Mouse (Mus musculus) ES-Bruce4 (cell line): ENCODE measurements around the gene Csad. TPM values are rescaled to one million over a fixed set of nuclear protein-coding genes. Genes with fewer than 3 reads are reported as not detected.
"Not testable (repeated sequence)": the region's sequence is repeated elsewhere in the genome, so short reads cannot be mapped to it uniquely, and the experiment has no call there.

Source experiments
- H3K27ac ChIP-seq: 2 replicates; pipeline ENCODE4 v1.5.1; 2012; ENCODE audit warnings: low read length, inconsistent platforms; ENCODE audit not compliant: insufficient read depth
- H3K27me3 ChIP-seq: 2 replicates; pipeline ENCODE4 v1.6.1; 2012; ENCODE audit warnings: mild to moderate bottlenecking, low read length, inconsistent platforms; ENCODE audit not compliant: control insufficient read depth, poor library complexity, insufficient read depth, severe bottlenecking
- H3K36me3 ChIP-seq: 2 replicates; pipeline ENCODE4 v1.6.1; 2012; ENCODE audit warnings: inconsistent platforms, mild to moderate bottlenecking, low read length, moderate library complexity; ENCODE audit not compliant: control insufficient read depth, poor library complexity, insufficient read depth, severe bottlenecking
- H3K4me1 ChIP-seq: one replicate; pipeline ENCODE4 v1.8.1; 2011; ENCODE audit warnings: low read length; ENCODE audit not compliant: control insufficient read depth, insufficient read depth
- H3K4me3 ChIP-seq: 2 replicates; pipeline ENCODE4 v1.5.1; 2011; ENCODE audit warnings: low read depth, mild to moderate bottlenecking, low read length
- H3K9ac ChIP-seq: 2 replicates; pipeline ENCODE4 v1.6.1; 2012; ENCODE audit warnings: low read depth, mild to moderate bottlenecking, inconsistent platforms; ENCODE audit not compliant: poor library complexity, severe bottlenecking
- H3K9me3 ChIP-seq: replicated peaks from 2 replicates; pipeline ENCODE4 v1.6.1; 2012; ENCODE audit warnings: mild to moderate bottlenecking, low read length, inconsistent platforms; ENCODE audit not compliant: control insufficient read depth, poor library complexity, insufficient read depth, severe bottlenecking
- CTCF ChIP-seq: IDR thresholded peaks from one replicate; pipeline ENCODE4 v1.8.1; 2011; ENCODE audit warnings: low read depth, low read length
- EP300 ChIP-seq: IDR thresholded peaks from 2 replicates; pipeline ENCODE4 v1.6.1; 2011; ENCODE audit warnings: low read depth, low read length; ENCODE audit not compliant: insufficient read depth
- POLR2A ChIP-seq: IDR thresholded peaks from one replicate; pipeline ENCODE4 v1.8.1; 2011; ENCODE audit warnings: low read length; ENCODE audit not compliant: insufficient read depth
- polyA plus RNA-seq: library from polyadenylated mRNA; stranded (reverse); fragments of >200 nt; gene quantifications from 2 replicates; pipeline ENCODE4 v1.2.4, GENCODE M21; 2011; ENCODE audit warnings: low read depth; ENCODE audit not compliant: missing spikeins, insufficient read depth, insufficient read length

Gene Csad
- polyA plus RNA-seq, 1 experiment: 17.8 TPM

DNA sequence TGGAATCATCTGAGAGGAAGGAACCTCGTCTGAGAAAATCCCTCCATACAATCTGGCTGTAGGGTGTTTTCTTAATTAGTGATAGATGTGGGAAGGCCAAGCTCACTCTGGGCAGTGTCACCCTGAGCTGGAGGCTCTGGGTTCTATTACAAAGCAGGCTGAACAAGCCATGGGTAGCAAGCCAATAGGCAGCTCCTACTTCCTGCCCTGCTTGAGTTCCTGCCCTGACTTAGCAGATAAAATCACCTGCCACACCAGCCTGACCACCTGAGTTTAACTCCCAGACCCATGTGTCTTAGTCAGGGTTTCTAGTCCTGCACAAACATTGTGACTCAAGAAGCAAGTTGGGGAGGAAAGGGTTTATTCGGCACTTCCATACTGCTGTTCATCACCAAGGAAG lies 35.5 kb downstream of the Csad start:
- TF ChIP-seq POLR2A (no peak), EP300 (no peak), CTCF (no peak)
- H3K9me3 ChIP-seq: no peaks in the 10 kb centered on the region
- no peaks in the 10 kb centered on the region for H3K4me1 ChIP-seq
- no peaks in the 10 kb centered on the region for H3K27me3 ChIP-seq
- no peak overlapping the region for H3K9ac ChIP-seq
- H3K4me3 ChIP-seq: no peak overlapping the region
- H3K36me3 ChIP-seq: no peaks in the 10 kb centered on the region
- H3K27ac ChIP-seq: no peak overlapping the region

DNA sequence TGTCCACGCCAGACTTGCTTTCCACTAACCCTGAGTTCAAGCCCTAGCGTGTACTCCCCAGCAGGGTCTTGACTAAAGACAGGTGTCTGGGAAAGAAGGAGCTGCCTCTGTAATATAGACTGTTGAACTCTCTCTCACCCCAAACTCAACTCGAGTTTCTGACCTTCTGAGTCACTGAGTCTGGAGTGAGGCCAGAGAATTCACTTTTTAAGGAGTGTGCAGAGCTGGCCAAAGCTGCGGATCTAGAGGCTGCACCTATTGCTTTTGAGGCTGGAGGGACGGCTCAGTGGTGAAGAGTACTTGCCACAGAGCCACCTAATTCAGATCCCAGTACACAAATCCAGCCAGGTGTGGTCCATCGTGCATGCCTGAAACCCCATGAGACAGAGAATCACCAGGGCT lies 36.9 kb downstream of the Csad start:
- Histone ChIP-seq H3K4me1 (no peaks in the 10 kb centered on the region), H3K36me3 (no peaks in the 10 kb centered on the region), H3K9ac (no peak overlapping the region), H3K27me3 (no peaks in the 10 kb centered on the region), H3K4me3 (no peak overlapping the region), H3K9me3 (no peaks in the 10 kb centered on the region), H3K27ac (no peak overlapping the region)
- TF ChIP-seq EP300 (no peak), POLR2A (no peak), CTCF (no peak)

DNA sequence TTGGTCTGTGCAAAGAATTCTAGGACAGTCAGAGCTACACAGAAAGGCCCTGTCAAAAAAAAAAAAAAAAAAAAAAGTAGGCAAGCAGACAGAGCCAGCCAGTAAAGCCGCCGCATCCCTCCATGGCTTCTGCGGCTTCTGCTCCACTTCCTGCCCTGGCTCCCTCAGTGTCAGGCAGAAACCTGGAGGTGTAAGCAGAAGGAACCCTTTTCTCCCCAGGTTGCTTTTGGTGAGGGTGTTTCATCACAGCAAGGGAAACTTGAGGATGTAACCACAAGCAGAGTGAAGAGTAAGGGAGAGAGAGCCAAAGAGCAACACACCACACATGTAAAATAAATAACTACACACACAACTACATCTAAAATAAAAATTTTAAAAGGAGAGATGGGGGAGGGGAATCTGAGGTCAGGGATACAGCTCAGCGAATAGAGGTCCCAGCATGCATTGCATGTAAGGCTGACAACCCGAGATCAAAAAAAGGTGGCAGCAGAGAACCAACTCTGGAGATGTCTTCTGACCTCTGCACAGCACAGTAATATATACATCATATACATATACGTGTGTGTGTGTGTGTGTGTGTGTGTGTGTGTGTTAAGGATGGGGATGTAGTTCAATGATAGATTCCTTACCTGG lies 38.9 kb downstream of the Csad start:
- TF ChIP-seq EP300 (no peak), CTCF (no peak), POLR2A (no peak)
- Histone ChIP-seq H3K27ac (no peak overlapping the region), H3K27me3 (no peaks in the 10 kb centered on the region), H3K9ac (no peak overlapping the region), H3K4me1 (peaks cover 3% of the 10 kb centered on the region), H3K36me3 (no peaks in the 10 kb centered on the region), H3K9me3 (no peaks in the 10 kb centered on the region), H3K4me3 (no peak overlapping the region)

DNA sequence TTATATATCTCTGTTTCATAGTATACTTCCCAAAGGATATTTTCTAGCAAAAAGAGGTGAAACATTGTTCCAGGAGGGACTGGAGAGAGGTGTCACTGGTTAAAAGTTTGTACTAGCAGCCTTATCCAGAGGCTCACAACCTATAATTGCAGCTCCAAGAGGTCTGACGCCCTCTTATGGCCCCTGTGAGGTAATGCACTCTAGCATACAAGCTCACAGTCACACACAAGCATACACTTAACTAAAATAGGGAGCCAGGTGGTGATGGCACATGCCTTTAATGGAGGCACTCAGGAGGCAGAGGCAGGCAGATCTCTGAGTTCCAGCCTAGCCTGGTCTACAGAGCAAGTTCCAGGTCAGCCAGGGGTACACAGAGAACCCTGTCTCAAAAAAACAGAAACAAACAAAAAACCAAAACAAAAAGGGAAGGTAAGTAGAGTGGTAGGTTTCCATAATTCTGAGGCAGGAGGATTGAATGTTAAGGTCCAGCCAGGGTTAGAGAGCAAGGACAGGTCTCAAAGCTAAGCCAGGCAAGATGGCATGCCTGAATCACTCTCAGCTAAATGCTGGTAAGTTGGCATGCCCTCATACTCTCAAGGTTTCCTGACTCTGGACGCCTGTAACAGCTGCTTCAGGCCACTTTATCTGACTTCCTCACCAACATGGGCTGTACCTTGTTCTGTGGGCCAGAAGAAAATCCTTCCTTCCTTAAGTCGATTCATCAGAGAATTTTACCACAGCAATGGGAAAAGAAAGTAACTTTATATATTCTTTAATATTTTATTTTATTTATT lies 40.4 kb downstream of the Csad start:
- Histone ChIP-seq H3K9ac (no peak overlapping the region), H3K4me3 (no peak overlapping the region), H3K27me3 (no peaks in the 10 kb centered on the region), H3K9me3 (no peaks in the 10 kb centered on the region), H3K36me3 (no peaks in the 10 kb centered on the region), H3K4me1 (peaks cover 3% of the 10 kb centered on the region), H3K27ac (no peak overlapping the region)
- no peak for TF ChIP-seq POLR2A
- TF ChIP-seq CTCF: no peak
- TF ChIP-seq EP300: no peak

DNA sequence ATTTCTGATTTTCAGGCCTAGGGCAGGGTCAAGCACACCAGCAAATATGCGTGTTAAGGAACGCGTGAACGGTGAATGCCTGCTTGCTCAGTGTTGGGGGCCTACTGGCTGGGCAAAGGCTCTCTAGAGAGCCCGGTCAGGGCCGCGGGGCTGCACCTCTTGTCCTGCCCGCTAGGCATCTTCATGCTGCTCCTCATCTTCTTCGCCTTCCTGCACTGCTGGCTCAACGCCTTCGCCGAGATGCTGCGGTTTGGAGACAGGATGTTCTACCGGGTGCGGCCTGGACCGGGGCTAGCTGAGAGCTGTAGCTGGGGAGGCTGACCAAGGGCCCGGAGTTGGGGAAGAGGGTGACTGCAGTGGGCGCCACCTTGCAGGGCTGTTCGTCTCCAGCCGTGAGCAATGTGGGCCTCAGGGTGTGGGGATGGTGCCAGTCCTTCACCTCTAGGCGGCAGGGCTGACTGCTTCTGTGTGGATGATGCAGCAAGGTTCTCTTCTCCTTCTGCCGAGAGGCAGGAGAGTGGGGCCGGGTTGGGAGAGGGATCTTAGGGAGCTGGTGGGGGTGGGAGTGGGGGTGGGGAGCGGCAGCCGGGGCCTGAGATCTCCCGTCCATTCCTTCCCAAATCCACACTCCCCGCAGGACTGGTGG lies 44.0 kb downstream of the Csad start:
- Histone ChIP-seq H3K27ac (no peak overlapping the region), H3K4me3 (peak overlapping the region; percentile 51), H3K27me3 (no peaks in the 10 kb centered on the region), H3K9me3 (no peaks in the 10 kb centered on the region), H3K4me1 (peaks cover 7% of the 10 kb centered on the region), H3K9ac (peak overlapping the region; percentile 30), H3K36me3 (no peaks in the 10 kb centered on the region)
- TF ChIP-seq CTCF (peak; percentile 57), EP300 (no peak)

DNA sequence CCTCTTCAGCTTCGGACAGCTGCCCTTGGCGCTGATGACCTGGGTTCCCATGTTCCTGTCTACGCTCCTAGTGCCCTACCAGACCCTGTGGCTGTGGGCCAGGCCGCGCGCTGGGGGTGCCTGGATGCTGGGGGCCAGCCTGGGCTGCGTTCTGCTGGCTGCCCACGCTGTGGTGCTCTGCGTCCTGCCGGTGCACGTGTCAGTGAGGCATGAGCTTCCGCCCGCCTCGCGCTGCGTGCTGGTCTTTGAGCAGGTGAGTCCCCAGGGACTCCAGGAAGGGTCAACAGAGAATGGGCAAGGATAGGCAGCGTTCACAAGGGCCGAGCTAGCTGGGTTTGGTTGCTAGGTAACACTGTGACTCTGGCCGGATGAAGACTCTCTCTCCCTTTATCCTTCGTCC lies 47.7 kb downstream of the Csad start:
- Histone ChIP-seq H3K4me3 (no peak overlapping the region), H3K27ac (no peak overlapping the region), H3K9ac (no peak overlapping the region), H3K27me3 (no peaks in the 10 kb centered on the region), H3K36me3 (no peaks in the 10 kb centered on the region), H3K9me3 (no peaks in the 10 kb centered on the region), H3K4me1 (peaks cover 9% of the 10 kb centered on the region)
- no peak for TF ChIP-seq EP300
- TF ChIP-seq POLR2A: no peak
- no peak for TF ChIP-seq CTCF

DNA sequence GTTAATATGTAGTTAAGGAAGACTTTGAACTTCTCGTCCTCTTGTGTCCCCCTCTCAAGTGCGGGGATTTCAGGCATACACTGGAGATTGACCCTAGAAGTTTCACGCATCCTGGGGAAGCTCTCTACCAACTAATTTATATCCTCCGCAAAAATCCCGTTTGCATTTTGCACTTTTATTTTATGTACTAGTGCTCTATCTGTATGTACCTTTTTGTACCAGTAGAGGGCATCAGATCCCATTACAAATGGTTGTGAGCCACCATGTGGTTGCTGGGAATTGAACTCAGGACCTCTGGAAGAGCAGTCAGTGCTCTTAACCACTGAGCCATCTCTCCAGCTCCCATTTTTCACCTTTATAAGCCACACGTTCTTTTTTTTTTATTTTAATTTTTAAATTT lies 49.5 kb downstream of the Csad start:
- H3K4me1 ChIP-seq: peaks cover 11% of the 10 kb centered on the region
- H3K27me3 ChIP-seq, H3K4me3 ChIP-seq, H3K9ac ChIP-seq, H3K9me3 ChIP-seq, H3K36me3 ChIP-seq, H3K27ac ChIP-seq: not testable (repeated sequence)
